Mouse (Mus musculus) C2C12 (cell line): ENCODE measurements around the gene Phlda1. TPM values are rescaled to one million over a fixed set of nuclear protein-coding genes. Genes with fewer than 3 reads are reported as not detected.

ENCODE experiments used
- H3K27me3 ChIP-seq: one replicate; pipeline ENCODE4 v1.6.1; 2011; ENCODE audit not compliant: control insufficient read depth, insufficient read depth, insufficient read length
- H3K36me3 ChIP-seq: one replicate; pipeline ENCODE4 v1.6.1; 2011; ENCODE audit not compliant: control insufficient read depth, insufficient read depth
- H3K4me3 ChIP-seq: one replicate; pipeline ENCODE4 v1.5.1; 2011; ENCODE audit warnings: mild to moderate bottlenecking, control low read depth; ENCODE audit not compliant: poor library complexity, insufficient read depth, severe bottlenecking
- H3K79me2 ChIP-seq: one replicate; pipeline ENCODE4 v1.6.1; 2011; ENCODE audit not compliant: control insufficient read depth, insufficient read depth
- H3K79me3 ChIP-seq: one replicate; pipeline ENCODE4 v1.6.1; 2011; ENCODE audit warnings: low read depth, control low read depth
- H3ac ChIP-seq: one replicate; pipeline ENCODE3; 2011; ENCODE audit warnings: low read depth; ENCODE audit not compliant: control insufficient read depth, insufficient read length
- CEBPB ChIP-seq: IDR thresholded peaks from one replicate; pipeline ENCODE4 v1.6.1; 2011; ENCODE audit warnings: low read depth, mild to moderate bottlenecking, control low read depth, moderate library complexity
- CTCF ChIP-seq: IDR thresholded peaks from one replicate; pipeline ENCODE4 v1.5.1; 2011; ENCODE audit not compliant: control insufficient read depth, insufficient read depth, insufficient read length
- FOSL1 ChIP-seq: IDR thresholded peaks from one replicate; pipeline ENCODE4 v1.8.0; 2011; ENCODE audit warnings: mild to moderate bottlenecking, low read length; ENCODE audit not compliant: poor library complexity, insufficient read depth, severe bottlenecking
- MAX ChIP-seq: IDR thresholded peaks from one replicate; pipeline ENCODE4 v1.6.1; 2011; ENCODE audit warnings: mild to moderate bottlenecking, control low read depth
- MYOD1 ChIP-seq: IDR thresholded peaks from one replicate; pipeline ENCODE4 v1.6.1; 2011; ENCODE audit warnings: low read depth; ENCODE audit not compliant: control insufficient read depth, insufficient read length
- MYOG ChIP-seq: IDR thresholded peaks from one replicate; pipeline ENCODE4 v1.6.1; 2011; ENCODE audit not compliant: control insufficient read depth, insufficient read length; ENCODE audit errors: extremely low read depth
- USF1 ChIP-seq: IDR thresholded peaks from one replicate; pipeline ENCODE4 v1.6.1; 2011; ENCODE audit warnings: low read depth, mild to moderate bottlenecking, control low read depth, moderate library complexity
- polyA plus RNA-seq: library from polyadenylated mRNA; unstranded; fragments of >200 nt; fragmentation: generic; extraction: Trizol; gene quantifications from one replicate; pipeline ENCODE4 v1.2.1, GENCODE M21; 2012; ENCODE audit warnings: missing spikeins

The Phlda1 gene
- polyA plus RNA-seq, 1 experiment, result 111 TPM

GRCm38 (mm10) chr10:111547881-111548372, 41.8 kb downstream of the Phlda1 start:
- H3ac ChIP-seq, result no peak overlapping the region
- no peaks in the 10 kb centered on the region for H3K36me3 ChIP-seq
- no peak overlapping the region for H3K4me3 ChIP-seq
- no peaks in the 10 kb centered on the region for H3K27me3 ChIP-seq
- TF ChIP-seq CEBPB, result no peak
- no peak for TF ChIP-seq MYOG
- TF ChIP-seq MAX, result no peak
- no peak for TF ChIP-seq MYOD1
- TF ChIP-seq FOSL1, result no peak
- TF ChIP-seq CTCF, result no peak
- no peak for TF ChIP-seq USF1
- no peaks in the 10 kb centered on the region for H3K79me2 ChIP-seq
- H3K79me3 ChIP-seq, result no peaks in the 10 kb centered on the region

- Histone ChIP-seq H3K4me3 (no peak overlapping the region), H3K79me3 (no peaks in the 10 kb centered on the region), H3ac (no peak overlapping the region)
Measured at GRCm38 (mm10) chr10:111550075-111550695, 44.1 kb downstream of the Phlda1 start.

GRCm38 (mm10) chr10:111553695-111554094, 47.6 kb downstream of the Phlda1 start:
- no peak overlapping the region for H3K4me3 ChIP-seq
- no peaks in the 10 kb centered on the region for H3K36me3 ChIP-seq
- H3K79me2 ChIP-seq, result no peaks in the 10 kb centered on the region
- TF ChIP-seq FOSL1 (no peak), MYOD1 (no peak), CTCF (no peak), CEBPB (no peak), MAX (no peak)
- no peaks in the 10 kb centered on the region for H3K27me3 ChIP-seq
- H3ac ChIP-seq, result no peak overlapping the region
- no peaks in the 10 kb centered on the region for H3K79me3 ChIP-seq

More at GRCm38 (mm10) chr10:111550075-111550695, 44.1 kb downstream of the Phlda1 start:
- Histone ChIP-seq H3K27me3 (no peaks in the 10 kb centered on the region), H3K79me2 (no peaks in the 10 kb centered on the region), H3K36me3 (no peaks in the 10 kb centered on the region)
- TF ChIP-seq USF1 (no peak), MAX (no peak), MYOD1 (no peak), FOSL1 (no peak), CEBPB (no peak), CTCF (no peak), MYOG (no peak)

GRCm38 (mm10) chr10:111554651-111555050, 48.6 kb downstream of the Phlda1 start:
- no peaks in the 10 kb centered on the region for H3K36me3 ChIP-seq
- H3K27me3 ChIP-seq, result no peaks in the 10 kb centered on the region
- no peak overlapping the region for H3K4me3 ChIP-seq
- no peaks in the 10 kb centered on the region for H3K79me2 ChIP-seq
- H3K79me3 ChIP-seq, result no peaks in the 10 kb centered on the region
- TF ChIP-seq USF1, result no peak
- TF ChIP-seq MYOD1, result no peak
- TF ChIP-seq CTCF, result no peak
- TF ChIP-seq CEBPB, result no peak
- TF ChIP-seq MYOG, result no peak
- no peak for TF ChIP-seq FOSL1
- no peak for TF ChIP-seq MAX
- no peak overlapping the region for H3ac ChIP-seq

GRCm38 (mm10) chr10:111558211-111558610, 52.1 kb downstream of the Phlda1 start:
- Histone ChIP-seq H3K4me3 (no peak overlapping the region), H3K79me3 (no peaks in the 10 kb centered on the region), H3K79me2 (no peaks in the 10 kb centered on the region), H3K36me3 (no peaks in the 10 kb centered on the region), H3ac (no peak overlapping the region), H3K27me3 (no peaks in the 10 kb centered on the region)
- TF ChIP-seq CTCF (no peak), MAX (no peak), USF1 (no peak), MYOD1 (no peak), CEBPB (no peak), FOSL1 (no peak), MYOG (no peak)

Other genes starting within 250 kb of the Phlda1 start
- gene Bbs10, start 207.6 kb upstream of the Phlda1 start, polyA plus RNA-seq, result 1.2 TPM
- 265 TPM for gene Nap1l1, start 33.1 kb upstream of the Phlda1 start, polyA plus RNA-seq